Comparison of ENCODE assay signal across 12 mouse cellular contexts in the genomic region with DNA sequence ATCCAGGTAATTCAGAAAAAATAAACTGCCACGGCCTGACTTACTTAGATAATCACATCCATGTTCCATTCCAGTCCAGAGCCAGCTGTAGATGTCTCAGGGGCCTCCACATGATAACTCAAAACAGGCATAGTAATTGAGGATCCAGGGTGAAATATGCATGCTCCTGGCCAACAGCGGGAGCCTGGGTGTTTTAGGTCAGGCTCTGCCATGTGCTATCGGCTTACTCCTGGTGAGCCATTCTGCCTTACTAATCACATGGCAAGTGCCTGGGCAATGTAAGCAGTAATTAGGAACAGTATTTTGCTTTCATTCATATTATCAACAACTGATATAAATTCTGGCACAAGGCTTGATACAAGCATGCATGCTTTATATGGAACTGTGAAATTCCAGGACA. TPM values are rescaled to one million over a fixed set of nuclear protein-coding genes. Genes with fewer than 3 reads are reported as not detected.
DNase-seq lines count a peak whose midpoint lies in the region; ATAC-seq and TF ChIP-seq lines count a peak whose summit lies in the region.
"Had no signal": no experiment of that assay in that cellular context is flagged by ENCODE, and none has a peak within 500 bp of the region (broad histone marks: within the 10 kb centered on the region; RNA-seq: fewer than 3 reads in every experiment).

No protein-coding gene starts in this region.

- WGBS in hindbrain, embryonic 10.5 days: 67% methylated on average over 3 of the region's 3 CpGs
- 78% methylated on average over 3 of the region's 3 CpGs for WGBS in hindbrain, embryonic 11.5 days
- WGBS in embryonic facial prominence, embryonic 10.5 days: 39% methylated on average over 3 of the region's 3 CpGs
- 41% methylated on average over 3 of the region's 3 CpGs for WGBS in heart, embryonic 10.5 days
- WGBS in limb, embryonic 10.5 days: 28% methylated on average over 3 of the region's 3 CpGs
- WGBS in midbrain, postnatal 0 days: 62% methylated on average over 3 of the region's 3 CpGs

- no peak for ATAC-seq in hindbrain, embryonic 11.5 days (ENCODE audit: low FRiP score)
- ATAC-seq in midbrain, postnatal 0 days (ENCODE audit: low FRiP score): no peak

- TF ChIP-seq CTCF in midbrain, postnatal 0 days (IDR thresholded peaks at IDR 0.05): no peak

- peaks cover 14% of the 10 kb centered on the region for H3K4me1 ChIP-seq in hindbrain, embryonic 10.5 days (replicated peaks)
- H3K4me1 ChIP-seq in hindbrain, embryonic 11.5 days (replicated peaks; ENCODE audit: control insufficient read depth, insufficient read depth, low read length): no peaks in the 10 kb centered on the region
- H3K4me1 ChIP-seq in embryonic facial prominence, embryonic 10.5 days: peaks cover 49% of the 10 kb centered on the region
- peaks cover 17% of the 10 kb centered on the region for H3K4me1 ChIP-seq in heart, embryonic 10.5 days
- peaks cover 44% of the 10 kb centered on the region for H3K4me1 ChIP-seq in limb, embryonic 10.5 days
- H3K4me1 ChIP-seq in midbrain, postnatal 0 days (ENCODE audit: insufficient read depth, low read length): no peaks in the 10 kb centered on the region
- H3K4me1 ChIP-seq: liver, embryonic 15.5 days had no signal

- H3K4me2 ChIP-seq in hindbrain, embryonic 11.5 days (replicated peaks; ENCODE audit: low read depth, low read length): no peak overlapping the region
- no peak overlapping the region for H3K4me2 ChIP-seq in midbrain, postnatal 0 days (ENCODE audit: low read depth, low read length, poor library complexity, severe bottlenecking)
- H3K4me2 ChIP-seq: liver, embryonic 15.5 days had no signal

- H3K4me3 ChIP-seq in hindbrain, embryonic 10.5 days: no peak overlapping the region
- H3K4me3 ChIP-seq in hindbrain, embryonic 11.5 days (ENCODE audit: low read depth, low read length): no peak overlapping the region
- H3K4me3 ChIP-seq in embryonic facial prominence, embryonic 10.5 days: no peak overlapping the region
- H3K4me3 ChIP-seq in heart, embryonic 10.5 days: no peak overlapping the region
- no peak overlapping the region for H3K4me3 ChIP-seq in limb, embryonic 10.5 days
- H3K4me3 ChIP-seq in midbrain, postnatal 0 days (ENCODE audit: low read depth, low read length): no peak overlapping the region
- H3K4me3 ChIP-seq: liver, embryonic 15.5 days had no signal

- H3K9ac ChIP-seq in hindbrain, embryonic 11.5 days (ENCODE audit: low read depth, low read length): no peak overlapping the region
- H3K9ac ChIP-seq in midbrain, postnatal 0 days (replicated peaks; ENCODE audit: low read length, poor library complexity, severe bottlenecking): no peak overlapping the region
- H3K9ac ChIP-seq: liver, embryonic 15.5 days had no signal

- DNase-seq in hindbrain, embryonic 10.5 days (ENCODE audit: low spot score): peak; percentile 15
- DNase-seq in hindbrain, embryonic 11.5 days (ENCODE audit: low spot score): no peak
- DNase-seq in embryonic facial prominence, embryonic 10.5 days (ENCODE audit: low spot score): peak; percentile 69
- DNase-seq in heart, embryonic 10.5 days (ENCODE audit: low spot score): peak; percentile 52
- DNase-seq in limb, embryonic 10.5 days (ENCODE audit: low spot score): peak; percentile 50
- no peak for DNase-seq in midbrain, postnatal 0 days (ENCODE audit: low spot score)
- DNase-seq in lung, postnatal 36 days: no peak
- no peak for DNase-seq in urinary bladder, postnatal 4 days (ENCODE audit: low spot score in 2 of 2)
- DNase-seq: adrenal gland, postnatal 25 days; cerebellum, postnatal 25 days; thymus, adult 2 months had no signal

- no peak overlapping the region for H3K27ac ChIP-seq in hindbrain, embryonic 10.5 days
- no peak overlapping the region for H3K27ac ChIP-seq in hindbrain, embryonic 11.5 days (ENCODE audit: low read depth, low read length)
- no peak overlapping the region for H3K27ac ChIP-seq in embryonic facial prominence, embryonic 10.5 days (replicated peaks)
- H3K27ac ChIP-seq in heart, embryonic 10.5 days: peak overlapping the region; percentile 42; the same call in 1 of the 2 replicates
- H3K27ac ChIP-seq in limb, embryonic 10.5 days: peak overlapping the region; percentile 58; the same call in 1 of the 2 replicates
- H3K27ac ChIP-seq in midbrain, postnatal 0 days (ENCODE audit: low read depth, low read length): no peak overlapping the region
- H3K27ac ChIP-seq: liver, embryonic 15.5 days had no signal

- H3K27me3 ChIP-seq in hindbrain, embryonic 10.5 days (ENCODE audit: insufficient read depth, poor library complexity, severe bottlenecking): no peaks in the 10 kb centered on the region
- H3K27me3 ChIP-seq in hindbrain, embryonic 11.5 days (ENCODE audit: control insufficient read depth, insufficient read depth, low read length): no peaks in the 10 kb centered on the region
- no peaks in the 10 kb centered on the region for H3K27me3 ChIP-seq in embryonic facial prominence, embryonic 10.5 days (replicated peaks; ENCODE audit: low read depth, poor library complexity, severe bottlenecking)
- no peaks in the 10 kb centered on the region for H3K27me3 ChIP-seq in heart, embryonic 10.5 days (ENCODE audit: insufficient read depth, poor library complexity, severe bottlenecking)
- no peaks in the 10 kb centered on the region for H3K27me3 ChIP-seq in limb, embryonic 10.5 days (ENCODE audit: low read depth, poor library complexity, severe bottlenecking)
- H3K27me3 ChIP-seq in midbrain, postnatal 0 days (ENCODE audit: insufficient read depth, low read length): no peaks in the 10 kb centered on the region
- H3K27me3 ChIP-seq: liver, embryonic 15.5 days had no signal

- H3K9me3 ChIP-seq in hindbrain, embryonic 10.5 days: no peaks in the 10 kb centered on the region
- no peaks in the 10 kb centered on the region for H3K9me3 ChIP-seq in hindbrain, embryonic 11.5 days (ENCODE audit: control insufficient read depth, low read length)
- H3K9me3 ChIP-seq in embryonic facial prominence, embryonic 10.5 days: no peaks in the 10 kb centered on the region
- no peaks in the 10 kb centered on the region for H3K9me3 ChIP-seq in heart, embryonic 10.5 days
- no peaks in the 10 kb centered on the region for H3K9me3 ChIP-seq in limb, embryonic 10.5 days (replicated peaks)
- H3K9me3 ChIP-seq in midbrain, postnatal 0 days (ENCODE audit: low read length): no peaks in the 10 kb centered on the region
- H3K9me3 ChIP-seq: liver, embryonic 15.5 days had no signal

- no peaks in the 10 kb centered on the region for H3K36me3 ChIP-seq in hindbrain, embryonic 10.5 days
- H3K36me3 ChIP-seq in hindbrain, embryonic 11.5 days (ENCODE audit: control insufficient read depth, insufficient read depth, low read length): no peaks in the 10 kb centered on the region
- no peaks in the 10 kb centered on the region for H3K36me3 ChIP-seq in embryonic facial prominence, embryonic 10.5 days (replicated peaks)
- no peaks in the 10 kb centered on the region for H3K36me3 ChIP-seq in heart, embryonic 10.5 days
- H3K36me3 ChIP-seq in limb, embryonic 10.5 days: no peaks in the 10 kb centered on the region
- H3K36me3 ChIP-seq in midbrain, postnatal 0 days (ENCODE audit: insufficient read depth, low read length): no peaks in the 10 kb centered on the region
- H3K36me3 ChIP-seq: liver, embryonic 15.5 days had no signal

RNA-seq across cellular contexts. Expression of a gene that starts 57.2 kb away (rescaled TPM):
- 3.0 and 4.4 TPM in 2 replicates for polyA plus RNA-seq in hindbrain, embryonic 10.5 days (2016; fragmentation: Nextera tagmentation; extraction: Ambion mirVana)
- polyA plus RNA-seq in hindbrain, embryonic 11.5 days (2014; fragmentation: Nextera tagmentation; extraction: Ambion mirVana): 3.8 and 4.0 TPM in 2 replicates
- 10.2 and 11.5 TPM in 2 replicates for polyA plus RNA-seq in embryonic facial prominence, embryonic 10.5 days (2016; fragmentation: Nextera tagmentation; extraction: Ambion mirVana)
- polyA plus RNA-seq in heart, embryonic 10.5 days (2016; fragmentation: Nextera tagmentation; extraction: Ambion mirVana): 9.2 and 9.7 TPM in 2 replicates
- 3.9 and 6.4 TPM in 2 replicates for polyA plus RNA-seq in limb, embryonic 10.5 days (2016; fragmentation: Nextera tagmentation; extraction: Ambion mirVana)
- 3.9 and 4.4 TPM in 2 replicates for total RNA-seq in midbrain, postnatal 0 days (2014; rRNA removed)
- polyA plus RNA-seq in midbrain, postnatal 0 days (2015; fragmentation: Nextera tagmentation; extraction: Ambion mirVana): 1.2 and 1.5 TPM in 2 replicates

RNA-seq across cellular contexts. Expression of a gene that starts 57.3 kb away (rescaled TPM):
- polyA plus RNA-seq in hindbrain, embryonic 10.5 days (2016; fragmentation: Nextera tagmentation; extraction: Ambion mirVana): 14.9 and 15.0 TPM in 2 replicates
- 14.6 and 15.2 TPM in 2 replicates for polyA plus RNA-seq in hindbrain, embryonic 11.5 days (2014; fragmentation: Nextera tagmentation; extraction: Ambion mirVana)
- polyA plus RNA-seq in embryonic facial prominence, embryonic 10.5 days (2016; fragmentation: Nextera tagmentation; extraction: Ambion mirVana): 15.8 and 18.0 TPM in 2 replicates
- polyA plus RNA-seq in heart, embryonic 10.5 days (2016; fragmentation: Nextera tagmentation; extraction: Ambion mirVana): 29.2 and 30.1 TPM in 2 replicates
- 14.5 and 16.1 TPM in 2 replicates for polyA plus RNA-seq in limb, embryonic 10.5 days (2016; fragmentation: Nextera tagmentation; extraction: Ambion mirVana)
- 34.9 and 35.7 TPM in 2 replicates for total RNA-seq in midbrain, postnatal 0 days (2014; rRNA removed)
- 28.7 and 33.5 TPM in 2 replicates for polyA plus RNA-seq in midbrain, postnatal 0 days (2015; fragmentation: Nextera tagmentation; extraction: Ambion mirVana)

Comparison
In these comparisons a context has a peak if more than half of its experiments do, and no peak if none do; other contexts are left out.
1. DNase-seq: peak in hindbrain, embryonic 10.5 days (single experiment), embryonic facial prominence, embryonic 10.5 days (single experiment), heart, embryonic 10.5 days (single experiment) and limb, embryonic 10.5 days (single experiment); none in hindbrain, embryonic 11.5 days (single experiment), midbrain, postnatal 0 days (single experiment), lung, postnatal 36 days (single experiment) and urinary bladder, postnatal 4 days (0 of 2).
2. H3K27ac ChIP-seq: peak in heart, embryonic 10.5 days (single experiment) and limb, embryonic 10.5 days (single experiment); none in hindbrain, embryonic 10.5 days (single experiment), hindbrain, embryonic 11.5 days (single experiment), embryonic facial prominence, embryonic 10.5 days (single experiment) and midbrain, postnatal 0 days (single experiment).